Mouse (Mus musculus) activated CD4-positive, CD25-positive, alpha-beta regulatory T cell, adult 9 weeks (primary cell): ENCODE results near the gene Gm42669. TPM values are rescaled to one million over a fixed set of nuclear protein-coding genes. Genes with fewer than 3 reads are reported as not detected.

Experiments
- polyA plus RNA-seq: library from polyadenylated mRNA; unstranded; fragments of 100-300 nt; shearing (Covaris generic); gene quantifications from one replicate; pipeline ENCODE4 v1.2.1, GENCODE M21; 2017

The Gm42669 gene
- polyA plus RNA-seq, result 0.35 TPM

GRCm38 (mm10) chr5:107507321-107507720 lies at the start of gene Gm42669:
Gene Gm42669, plus strand, starts transcription at chr5:107507621.

GRCm38 (mm10) chr5:107534581-107534980 lies 27.2 kb downstream of the Gm42669 start, which contains the start of gene 1700028K03Rik:
Gene 1700028K03Rik, plus strand, starts transcription at chr5:107534709.

GRCm38 (mm10) chr5:107597301-107598077 lies 90.1 kb downstream of the Gm42669 start, which contains the start of the genes Rpap2 and Glmn:
Gene Rpap2, plus strand, starts transcription at chr5:107597373.
Gene Glmn, minus strand, starts transcription at chr5:107597888.

Other genes starting within 250 kb of the Gm42669 start
- gene Tgfbr3, start 218.0 kb upstream of the Gm42669 start, polyA plus RNA-seq, result 9.3 TPM
- gene Brdt, start 176.5 kb upstream of the Gm42669 start, polyA plus RNA-seq, result 0.70 TPM
- 1.1 TPM for gene Ephx4, start 104.9 kb upstream of the Gm42669 start, polyA plus RNA-seq
- not detected for gene Lpcat2b, start 76.1 kb upstream of the Gm42669 start, polyA plus RNA-seq
- 9.0 TPM for gene Btbd8, start 69.6 kb upstream of the Gm42669 start, polyA plus RNA-seq
- gene 1700028K03Rik, start 27.1 kb downstream of the Gm42669 start, polyA plus RNA-seq, result 0.10 TPM
- gene Rpap2, start 89.8 kb downstream of the Gm42669 start, polyA plus RNA-seq, result 35.8 TPM
- 19.3 TPM for gene Glmn, start 90.3 kb downstream of the Gm42669 start, polyA plus RNA-seq
- 2.6 TPM for gene Gfi1, start 218.4 kb downstream of the Gm42669 start, polyA plus RNA-seq